Mouse (Mus musculus): ENCODE data around the gene Olfr789.

GRCm38 (mm10) chr10:129473723-129474122, 10.8 kb upstream of the Olfr789 start:
- TF ChIP-seq POLR2A (IDR thresholded peaks at IDR 0.05; ENCODE audit: low read depth, low read length), result no peak
- no peak for TF ChIP-seq CTCF (conservative IDR thresholded peaks at IDR 0.05; ENCODE audit: insufficient read depth, insufficient read length, low read depth, low read length)

All from kidney, adult 2 months (tissue).